Mouse (Mus musculus) adrenal gland, postnatal 10 days (tissue): ENCODE data around the gene Depdc1b. TPM values are rescaled to one million over a fixed set of nuclear protein-coding genes. Genes with fewer than 3 reads are reported as not detected.

Experiments used
- DNase-seq: peaks from one replicate; pipeline ENCODE4 v3.0.0; 2021; ENCODE audit warnings: mixed read lengths
- long read RNA-seq, 2 experiments: library from polyadenylated mRNA; stranded (forward); transcript quantifications; one replicate each; pipeline ENCODE4 v2.0.0; 2021
- total RNA-seq, 2 experiments: library from RNA; stranded (reverse); gene quantifications; 2 replicates each; pipeline ENCODE4 v1.2.3; 2021

Depdc1b gene
- total RNA-seq, result 1 to 10 TPM; 2.7 to 4.1 TPM
- long read RNA-seq, experiment 1, partial matches to known transcripts, result 1 of 3 reads
- long read RNA-seq, experiment 1, other reads (novel, unspliced or antisense), result 0 of 3 reads
- long read RNA-seq, experiment 2, partial matches to known transcripts, result 0 of 1 reads
- long read RNA-seq, experiment 2, other reads (novel, unspliced or antisense), result 1 of 1 reads

- peak; percentile 97 for DNase-seq
Observed at GRCm38 (mm10) chr13:108315702-108316486, at the start of gene Depdc1b. Gene Depdc1b, plus strand, starts transcription at chr13:108316332.

DNA sequence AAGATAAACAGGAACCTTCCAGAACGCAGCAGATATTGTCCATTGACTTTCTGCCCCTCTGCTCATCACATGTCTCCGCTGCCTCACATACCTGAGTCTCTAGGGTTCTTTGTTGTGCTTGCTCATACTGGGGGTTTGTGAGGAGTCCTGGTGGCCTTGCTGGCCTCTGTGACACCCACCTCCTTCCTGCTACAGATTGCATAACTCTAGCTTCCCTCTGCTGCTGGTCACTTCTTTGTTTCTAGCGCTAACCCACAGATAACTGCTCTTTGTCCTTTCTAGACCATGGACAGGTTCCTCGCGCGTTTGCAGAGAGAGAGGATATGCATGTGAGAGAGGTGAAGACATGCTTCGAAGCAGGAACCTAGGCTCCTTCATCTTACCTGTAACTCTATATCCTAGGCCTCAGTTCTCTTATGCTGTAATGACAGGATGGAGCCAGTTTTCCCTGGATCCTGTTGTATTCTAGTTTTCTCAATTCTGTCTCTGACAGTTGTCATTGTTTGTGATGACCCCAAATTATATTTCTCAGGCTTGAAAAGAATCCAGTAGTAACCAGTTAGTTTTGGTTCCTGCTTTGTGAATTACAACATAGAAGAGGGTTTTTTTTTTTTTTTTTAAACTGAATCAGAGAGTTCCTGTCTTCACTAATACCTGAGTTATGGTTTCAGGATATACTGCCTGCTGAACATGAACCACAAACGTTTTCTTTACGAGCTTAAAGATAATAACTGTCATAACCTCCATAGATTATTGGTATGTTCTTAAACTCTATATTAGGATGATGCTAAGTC, 48.1 kb upstream of the Depdc1b start:
- DNase-seq, result no peak

DNA sequence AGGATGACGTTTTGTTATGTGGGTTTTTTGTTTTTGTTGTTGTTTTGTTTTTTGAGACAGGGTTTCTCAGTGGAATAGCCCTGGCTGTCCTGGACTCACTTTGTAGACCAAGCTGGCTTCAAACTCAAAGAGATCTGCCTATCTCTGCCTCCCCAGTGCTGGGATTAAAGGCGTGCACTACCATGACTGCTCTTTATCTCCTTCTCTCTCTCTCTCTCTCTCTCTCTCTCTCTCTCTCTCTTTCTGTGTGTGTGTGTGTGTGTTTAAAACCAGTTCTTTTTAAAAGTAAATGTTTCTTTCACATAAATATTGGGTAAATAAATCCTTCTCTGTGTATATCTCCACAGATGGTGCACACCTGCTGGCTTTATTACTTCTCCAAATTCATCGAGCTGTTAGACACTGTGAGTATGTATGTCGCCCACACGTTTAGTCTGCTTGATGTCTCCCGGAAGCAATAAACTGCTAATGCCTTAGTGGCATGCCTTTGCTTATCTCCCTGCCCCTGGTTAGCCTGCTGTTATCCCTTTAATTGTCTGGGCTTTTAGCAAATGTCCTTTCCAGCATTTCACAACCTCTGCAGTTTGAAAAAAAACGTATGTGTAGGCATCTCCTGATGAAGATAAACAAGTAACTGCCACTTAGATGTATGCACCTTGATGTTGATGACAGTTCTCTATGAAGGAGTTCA, 44.5 kb upstream of the Depdc1b start:
- no peak for DNase-seq

DNA sequence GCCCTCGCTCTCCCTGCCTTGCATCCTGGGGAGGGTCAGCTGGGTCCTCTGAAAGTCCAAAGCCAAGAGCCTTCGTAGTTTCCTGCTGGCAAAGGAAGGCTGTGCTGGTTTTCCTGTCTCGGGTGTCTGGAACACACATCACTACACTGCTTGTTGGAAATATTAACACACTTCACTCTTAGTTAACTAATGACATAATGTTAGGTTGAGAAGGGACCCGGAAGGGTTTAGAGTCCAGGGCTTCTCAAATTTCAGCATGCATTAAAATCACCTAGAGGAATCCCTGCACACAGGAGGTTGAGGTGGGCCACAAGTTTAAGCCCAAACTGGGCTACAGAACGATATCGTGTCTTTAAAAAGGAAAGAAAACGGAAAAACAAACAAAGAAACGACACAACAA, 43.8 kb upstream of the Depdc1b start:
- no peak for DNase-seq

GRCm38 (mm10) chr13:108273034-108273433, 43.1 kb upstream of the Depdc1b start:
- no peak for DNase-seq

DNA sequence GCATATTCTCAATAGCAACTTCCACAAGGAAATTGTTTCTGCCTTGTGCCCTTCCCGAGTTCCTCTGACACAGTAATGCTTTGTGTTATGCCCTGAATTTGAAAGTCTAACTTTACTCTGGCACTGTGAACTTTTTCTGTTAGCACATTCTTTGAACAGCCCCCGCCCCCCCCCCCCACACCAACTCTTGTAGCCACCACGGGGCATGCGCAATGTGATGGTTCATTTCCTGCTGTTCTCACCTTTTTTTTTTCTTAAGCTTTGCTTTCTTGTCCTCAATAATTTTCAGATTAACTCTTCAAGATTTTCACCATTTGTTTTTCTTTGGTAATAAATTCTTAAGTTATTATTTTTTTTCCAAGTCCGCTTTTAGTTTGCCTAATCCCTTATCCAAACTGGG, 42.7 kb upstream of the Depdc1b start:
- DNase-seq, result no peak

- no peak for DNase-seq
Observed at GRCm38 (mm10) chr13:108276561-108276960, 39.6 kb upstream of the Depdc1b start.

- DNase-seq, result no peak
Observed at GRCm38 (mm10) chr13:108277320-108277719, 38.8 kb upstream of the Depdc1b start.

DNA sequence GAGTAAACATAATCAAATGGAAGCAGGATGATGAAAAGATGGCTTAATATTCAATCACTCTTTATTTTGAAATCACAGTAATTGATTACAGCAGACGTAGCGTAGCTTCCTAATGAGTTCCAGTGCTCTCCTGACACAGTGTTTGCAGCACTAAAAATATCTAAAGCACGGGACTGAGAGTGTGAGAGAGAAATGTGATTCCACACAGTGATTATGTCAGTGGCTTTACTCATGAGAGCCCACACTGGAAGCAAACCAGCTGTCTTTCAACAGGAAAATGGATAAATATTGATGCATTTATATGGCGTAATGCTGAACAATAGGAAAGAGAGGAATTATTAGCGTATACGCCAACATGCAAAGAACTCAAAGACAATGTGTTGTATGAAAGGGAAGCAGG, 37.5 kb upstream of the Depdc1b start:
- no peak for DNase-seq

- DNase-seq, result no peak
Observed at GRCm38 (mm10) chr13:108284312-108284711, 31.8 kb upstream of the Depdc1b start.

- no peak for DNase-seq
Observed at GRCm38 (mm10) chr13:108287953-108288352, 28.2 kb upstream of the Depdc1b start.

DNA sequence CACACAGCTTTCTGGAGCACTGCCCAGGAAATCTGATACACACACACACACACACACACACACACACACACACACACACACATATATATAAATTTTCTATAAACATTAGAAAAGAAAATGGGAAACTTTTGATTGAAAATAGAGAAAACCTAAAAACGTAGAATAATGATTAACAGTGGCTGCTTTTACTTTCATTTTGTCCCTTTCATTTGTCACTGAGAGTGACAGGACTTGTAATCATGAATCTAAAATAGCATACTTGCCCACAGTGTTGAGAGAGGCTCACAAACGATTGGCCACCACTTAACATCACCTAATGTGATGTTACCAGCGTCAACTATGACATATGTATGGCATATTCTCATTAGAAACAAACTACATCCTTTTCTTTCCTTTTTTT, 26.7 kb upstream of the Depdc1b start:
- DNase-seq, result no peak

DNA sequence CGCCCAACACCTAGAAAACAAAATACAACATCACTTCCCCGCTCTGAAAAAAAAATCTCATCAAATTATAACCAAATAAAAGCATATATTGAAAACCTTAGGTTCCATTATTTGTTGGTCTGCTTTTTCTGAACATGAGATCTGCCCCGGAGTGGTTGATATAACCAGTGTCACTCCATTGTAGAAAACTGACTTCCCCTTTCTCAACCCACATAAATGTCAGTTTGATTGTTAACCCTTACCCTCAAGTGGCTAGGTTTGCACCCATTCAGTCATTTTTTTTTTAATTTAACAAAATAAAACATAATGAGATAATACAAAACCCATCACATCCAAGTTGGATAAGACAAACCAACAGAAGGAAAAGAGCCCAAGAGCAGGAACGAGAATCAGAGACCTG, 25.8 kb upstream of the Depdc1b start:
- no peak for DNase-seq

GRCm38 (mm10) chr13:108297350-108298093, 18.6 kb upstream of the Depdc1b start:
- DNase-seq, result peak; percentile 34

- DNase-seq, result no peak
Observed at GRCm38 (mm10) chr13:108298241-108298640, 17.9 kb upstream of the Depdc1b start.

DNA sequence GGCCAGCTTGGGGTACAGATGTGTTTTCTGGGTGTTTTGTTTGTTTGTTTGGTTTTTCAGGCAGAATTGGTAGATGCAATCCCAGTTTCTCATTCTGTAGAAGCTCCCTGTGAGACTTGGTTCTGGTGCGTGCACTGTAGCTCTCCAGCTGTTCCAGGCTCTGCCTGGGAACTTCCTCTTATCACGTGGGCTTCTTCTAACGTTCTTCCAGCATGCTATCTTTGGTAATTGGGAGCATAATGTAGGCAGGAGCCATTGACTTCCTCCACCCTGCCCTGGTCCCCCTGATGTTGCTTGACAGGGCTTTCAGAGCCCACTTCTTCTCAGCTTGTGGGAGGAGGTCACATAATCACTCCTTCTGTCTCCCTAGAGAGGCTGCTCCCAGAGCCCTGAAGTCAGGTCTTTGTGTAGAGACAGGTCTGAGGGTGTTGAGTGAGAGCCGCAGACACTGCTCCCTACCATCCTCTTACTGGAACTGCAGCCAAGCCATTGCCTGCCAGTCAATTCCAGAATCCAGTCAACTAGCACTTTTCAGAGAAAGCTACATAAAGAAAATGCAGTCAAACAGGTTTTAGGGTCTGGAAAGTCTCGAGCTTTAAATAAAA, 15.7 kb upstream of the Depdc1b start:
- no peak for DNase-seq

DNA sequence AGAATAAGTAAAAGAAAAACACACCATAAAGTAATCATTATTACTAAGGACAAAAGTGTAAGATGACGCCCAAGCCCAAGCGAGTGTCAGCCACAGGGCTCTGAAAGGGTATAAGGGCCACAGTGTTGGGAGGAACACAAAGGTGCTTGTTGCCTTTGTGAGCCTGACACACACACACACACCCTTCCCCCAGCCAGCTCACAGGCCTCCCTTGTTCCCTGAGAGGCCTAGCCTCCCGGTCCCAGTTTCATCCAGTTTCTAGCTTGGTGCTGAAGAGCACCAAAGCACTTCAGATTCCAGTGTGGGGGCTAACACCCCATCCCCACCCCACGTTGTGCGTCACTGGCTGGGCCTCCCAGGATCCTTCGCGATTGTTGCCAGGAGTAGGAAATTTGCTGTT, 14.7 kb upstream of the Depdc1b start:
- no peak for DNase-seq

DNA sequence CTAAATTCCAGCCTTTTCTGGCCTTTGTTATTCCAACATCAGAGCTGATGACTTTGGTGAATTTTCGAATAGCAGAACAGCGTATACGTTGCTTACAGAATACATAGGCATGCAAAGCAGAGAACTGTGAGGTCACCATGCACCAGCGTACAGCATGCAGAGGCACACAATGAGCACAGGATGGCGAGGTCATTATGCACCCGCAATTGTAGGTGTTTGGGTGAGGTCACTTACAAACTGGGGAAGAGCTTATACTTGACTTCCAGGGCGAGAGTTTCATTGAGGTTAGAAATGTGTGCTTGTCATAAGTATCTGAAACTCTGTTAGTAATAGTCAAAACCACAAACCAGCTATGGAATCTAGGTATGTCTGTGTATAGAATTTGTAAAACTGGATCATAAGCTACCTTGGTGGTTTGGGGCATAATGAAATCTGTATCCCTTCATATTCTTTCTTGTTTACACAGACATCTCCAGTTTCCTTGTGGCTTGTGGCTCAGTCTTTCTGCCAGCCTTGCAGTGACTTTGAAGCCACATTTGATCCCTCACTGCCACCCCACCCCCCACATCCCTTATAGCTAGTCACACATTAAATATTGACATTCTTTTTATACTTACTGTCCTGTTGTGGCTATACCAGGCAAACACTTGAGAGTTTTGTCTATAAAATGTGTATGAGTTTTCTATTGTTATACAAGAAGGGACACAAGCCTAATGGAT, 13.0 kb upstream of the Depdc1b start:
- no peak for DNase-seq

GRCm38 (mm10) chr13:108303841-108304240, 12.3 kb upstream of the Depdc1b start:
- DNase-seq, result no peak

GRCm38 (mm10) chr13:108304680-108305079, 11.5 kb upstream of the Depdc1b start:
- no peak for DNase-seq

DNA sequence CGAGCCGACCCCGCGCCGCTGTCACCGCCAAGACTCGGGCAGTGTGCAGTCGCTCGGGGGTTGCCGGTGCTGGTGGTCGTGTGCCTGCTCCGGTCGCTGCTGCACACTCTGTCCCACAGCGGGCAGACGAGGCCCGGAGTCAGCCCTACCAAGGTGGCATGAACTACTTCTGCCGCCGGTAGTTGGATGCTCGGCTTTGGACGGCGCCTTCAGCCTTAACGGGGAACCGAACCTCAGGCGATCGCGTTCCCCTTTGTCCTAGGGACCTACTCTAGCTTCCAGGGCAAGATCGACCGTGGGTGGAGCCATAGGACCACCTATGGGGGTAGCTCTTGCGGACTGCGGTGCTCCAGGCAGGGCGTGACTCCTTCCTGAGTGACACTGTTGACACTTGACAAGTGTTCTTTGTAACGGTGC, 363 bp downstream of the Depdc1b start:
- DNase-seq, result no peak
